Mouse (Mus musculus) embryo, embryonic 11 days (tissue): ENCODE results near the gene Nup210l.
A peak's percentile ranks its signal among the peaks of the same experiment; 100 is the strongest.

Experiments
- DNase-seq: peaks from one replicate; pipeline ENCODE4 v3.0.0-alpha.2; 2015

Gene Nup210l

GRCm38 (mm10) chr3:90103938-90104337, at the start of gene Nup210l:
Gene Nup210l, plus strand, starts transcription at chr3:90104132.
- DNase-seq, result no peak

GRCm38 (mm10) chr3:90061549-90061948, 42.4 kb upstream of the Nup210l start:
- no peak for DNase-seq

- no peak for DNase-seq
These were observed 41.4 kb upstream of the Nup210l start for GRCm38 (mm10) chr3:90062539-90062938.

- no peak for DNase-seq
These were observed 39.5 kb upstream of the Nup210l start for GRCm38 (mm10) chr3:90064383-90064782.

GRCm38 (mm10) chr3:90065553-90065952, 38.4 kb upstream of the Nup210l start:
- DNase-seq, result peak; percentile 56

GRCm38 (mm10) chr3:90067851-90068250, 36.1 kb upstream of the Nup210l start:
- no peak for DNase-seq

- no peak for DNase-seq
These were observed 34.2 kb upstream of the Nup210l start for GRCm38 (mm10) chr3:90069688-90070087.

- DNase-seq, result no peak
These were observed 31.6 kb upstream of the Nup210l start, which contains the start of gene Tpm3 for GRCm38 (mm10) chr3:90072294-90072693. Gene Tpm3, plus strand, starts transcription at chr3:90072649.

GRCm38 (mm10) chr3:90076921-90077716, 26.8 kb upstream of the Nup210l start:
- DNase-seq, result peak; percentile 86

GRCm38 (mm10) chr3:90078224-90078623, 25.7 kb upstream of the Nup210l start:
- no peak for DNase-seq

- DNase-seq, result peak; percentile 99
These were observed 24.7 kb upstream of the Nup210l start for GRCm38 (mm10) chr3:90079133-90079762.

- peak; percentile 84 for DNase-seq
These were observed 24.0 kb upstream of the Nup210l start for GRCm38 (mm10) chr3:90079763-90080497.

- DNase-seq, result no peak
These were observed 23.5 kb upstream of the Nup210l start for GRCm38 (mm10) chr3:90080498-90080863.

GRCm38 (mm10) chr3:90081365-90082240, 22.3 kb upstream of the Nup210l start:
- DNase-seq, result no peak

GRCm38 (mm10) chr3:90083034-90083433, 20.9 kb upstream of the Nup210l start:
- no peak for DNase-seq

- no peak for DNase-seq
These were observed 20.1 kb upstream of the Nup210l start for GRCm38 (mm10) chr3:90083698-90084324.

- DNase-seq, result no peak
These were observed 19.1 kb upstream of the Nup210l start for GRCm38 (mm10) chr3:90084790-90085189.

GRCm38 (mm10) chr3:90085281-90085680, 18.7 kb upstream of the Nup210l start:
- no peak for DNase-seq

- DNase-seq, result no peak
These were observed 17.9 kb upstream of the Nup210l start for GRCm38 (mm10) chr3:90086068-90086467.

GRCm38 (mm10) chr3:90088617-90089016, 15.3 kb upstream of the Nup210l start:
- no peak for DNase-seq

- no peak for DNase-seq
These were observed 13.0 kb upstream of the Nup210l start for GRCm38 (mm10) chr3:90090892-90091291.

- DNase-seq, result no peak
These were observed 9.5 kb upstream of the Nup210l start for GRCm38 (mm10) chr3:90094453-90094852.
